Mouse (Mus musculus): ENCODE data around the gene Acadvl.
"Not testable (repeated sequence)": the region's sequence is repeated elsewhere in the genome, so short reads cannot be mapped to it uniquely, and the experiment has no call there.

Acadvl gene

GRCm38 (mm10) chr11:70016669-70017068 lies 1.5 kb upstream of the Acadvl start, which contains the start of gene Dlg4:
Dlg4 (plus strand) TSS chr11:70016942.
- no peak for TF ChIP-seq NANOG (IDR thresholded peaks at IDR 0.05; ENCODE audit: borderline replicate concordance, low read length)
- TF ChIP-seq CTCF (conservative IDR thresholded peaks at IDR 0.05; ENCODE audit: low read length), result no peak
- TF ChIP-seq POU5F1 (IDR thresholded peaks at IDR 0.05; ENCODE audit: borderline replicate concordance, low read length), result no peak
- Histone ChIP-seq H3K36me3 (ENCODE audit: insufficient read depth, low read length) (peaks cover 27% of the 10 kb centered on the region), H3K27me3 (ENCODE audit: insufficient read depth, low read length) (peaks cover 5% of the 10 kb centered on the region; the same call in 1 of the 2 replicates), H3K4me3 (replicated peaks; ENCODE audit: low read length) (no peak within 1 kb of the TSS), H3K9me3 (ENCODE audit: low read length) (no peaks in the 10 kb centered on the region), H3K4me1 (replicated peaks; ENCODE audit: low read depth, low read length) (peaks cover 72% of the 10 kb centered on the region)

GRCm38 (mm10) chr11:70016177-70016576 lies 966 bp upstream of the Acadvl start:
- not testable (repeated sequence) for H3K27me3 ChIP-seq (ENCODE audit: insufficient read depth, low read length); H3K9me3 ChIP-seq (ENCODE audit: low read length); H3K4me3 ChIP-seq (replicated peaks; ENCODE audit: low read length)
- peaks cover 32% of the 10 kb centered on the region for H3K36me3 ChIP-seq (ENCODE audit: insufficient read depth, low read length)
- peaks cover 77% of the 10 kb centered on the region for H3K4me1 ChIP-seq (replicated peaks; ENCODE audit: low read depth, low read length)

GRCm38 (mm10) chr11:70015677-70016076 lies 466 bp upstream of the Acadvl start:
- Histone ChIP-seq H3K4me1 (replicated peaks; ENCODE audit: low read depth, low read length) (peaks cover 79% of the 10 kb centered on the region), H3K9me3 (ENCODE audit: low read length) (no peaks in the 10 kb centered on the region), H3K4me3 (replicated peaks; ENCODE audit: low read length) (no peak overlapping the region), H3K27me3 (ENCODE audit: insufficient read depth, low read length) (peaks cover 5% of the 10 kb centered on the region; the same call in 1 of the 2 replicates), H3K36me3 (ENCODE audit: insufficient read depth, low read length) (peaks cover 37% of the 10 kb centered on the region)
- no peak for TF ChIP-seq POU5F1 (IDR thresholded peaks at IDR 0.05; ENCODE audit: borderline replicate concordance, low read length)
- TF ChIP-seq NANOG (IDR thresholded peaks at IDR 0.05; ENCODE audit: borderline replicate concordance, low read length), result no peak
- no peak for TF ChIP-seq CTCF (conservative IDR thresholded peaks at IDR 0.05; ENCODE audit: low read length)

- H3K4me3 ChIP-seq (replicated peaks; ENCODE audit: low read length), result no peak overlapping the region
- no peaks in the 10 kb centered on the region for H3K9me3 ChIP-seq (ENCODE audit: low read length)
- peaks cover 78% of the 10 kb centered on the region for H3K4me1 ChIP-seq (replicated peaks; ENCODE audit: low read depth, low read length)
- peaks cover 5% of the 10 kb centered on the region; the same call in 1 of the 2 replicates for H3K27me3 ChIP-seq (ENCODE audit: insufficient read depth, low read length)
- H3K36me3 ChIP-seq (ENCODE audit: insufficient read depth, low read length), result peaks cover 54% of the 10 kb centered on the region
- TF ChIP-seq CTCF (conservative IDR thresholded peaks at IDR 0.05; ENCODE audit: low read length), result no peak
- no peak for TF ChIP-seq NANOG (IDR thresholded peaks at IDR 0.05; ENCODE audit: borderline replicate concordance, low read length)
- TF ChIP-seq POU5F1 (IDR thresholded peaks at IDR 0.05; ENCODE audit: borderline replicate concordance, low read length), result no peak
Observed at GRCm38 (mm10) chr11:70014051-70014450, 1.2 kb downstream of the Acadvl start.

GRCm38 (mm10) chr11:70013408-70013807 lies 1.8 kb downstream of the Acadvl start:
- Histone ChIP-seq H3K36me3 (ENCODE audit: insufficient read depth, low read length) (peaks cover 60% of the 10 kb centered on the region), H3K4me1 (replicated peaks; ENCODE audit: low read depth, low read length) (peaks cover 78% of the 10 kb centered on the region), H3K9me3 (ENCODE audit: low read length) (no peaks in the 10 kb centered on the region), H3K27me3 (ENCODE audit: insufficient read depth, low read length) (peaks cover 5% of the 10 kb centered on the region; the same call in 1 of the 2 replicates), H3K4me3 (replicated peaks; ENCODE audit: low read length) (no peak overlapping the region)
- TF ChIP-seq NANOG (IDR thresholded peaks at IDR 0.05; ENCODE audit: borderline replicate concordance, low read length), result no peak
- no peak for TF ChIP-seq CTCF (conservative IDR thresholded peaks at IDR 0.05; ENCODE audit: low read length)
- TF ChIP-seq POU5F1 (IDR thresholded peaks at IDR 0.05; ENCODE audit: borderline replicate concordance, low read length), result no peak

GRCm38 (mm10) chr11:70012931-70013330 lies 2.3 kb downstream of the Acadvl start:
- peaks cover 5% of the 10 kb centered on the region; the same call in 1 of the 2 replicates for H3K27me3 ChIP-seq (ENCODE audit: insufficient read depth, low read length)
- no peak for TF ChIP-seq NANOG (IDR thresholded peaks at IDR 0.05; ENCODE audit: borderline replicate concordance, low read length)
- TF ChIP-seq POU5F1 (IDR thresholded peaks at IDR 0.05; ENCODE audit: borderline replicate concordance, low read length), result no peak
- no peak for TF ChIP-seq CTCF (conservative IDR thresholded peaks at IDR 0.05; ENCODE audit: low read length)
- H3K4me1 ChIP-seq (replicated peaks; ENCODE audit: low read depth, low read length), result peaks cover 80% of the 10 kb centered on the region

GRCm38 (mm10) chr11:70010961-70011360 lies 4.2 kb downstream of the Acadvl start:
- TF ChIP-seq POU5F1 (IDR thresholded peaks at IDR 0.05; ENCODE audit: borderline replicate concordance, low read length) (no peak), CTCF (conservative IDR thresholded peaks at IDR 0.05; ENCODE audit: low read length) (no peak), NANOG (IDR thresholded peaks at IDR 0.05; ENCODE audit: borderline replicate concordance, low read length) (no peak)
- Histone ChIP-seq H3K4me1 (replicated peaks; ENCODE audit: low read depth, low read length) (peaks cover 93% of the 10 kb centered on the region), H3K4me3 (replicated peaks; ENCODE audit: low read length) (no peak overlapping the region), H3K36me3 (ENCODE audit: insufficient read depth, low read length) (peaks cover 85% of the 10 kb centered on the region), H3K27me3 (ENCODE audit: insufficient read depth, low read length) (no peaks in the 10 kb centered on the region), H3K9me3 (ENCODE audit: low read length) (no peaks in the 10 kb centered on the region)

More at GRCm38 (mm10) chr11:70012931-70013330, 2.3 kb downstream of the Acadvl start:
- Histone ChIP-seq H3K36me3 (ENCODE audit: insufficient read depth, low read length) (peaks cover 65% of the 10 kb centered on the region), H3K4me3 (replicated peaks; ENCODE audit: low read length) (no peak overlapping the region), H3K9me3 (ENCODE audit: low read length) (no peaks in the 10 kb centered on the region)

GRCm38 (mm10) chr11:70010548-70010947 lies 4.7 kb downstream of the Acadvl start:
- peaks cover 87% of the 10 kb centered on the region for H3K36me3 ChIP-seq (ENCODE audit: insufficient read depth, low read length)
- TF ChIP-seq NANOG (IDR thresholded peaks at IDR 0.05; ENCODE audit: borderline replicate concordance, low read length), result no peak
- no peak for TF ChIP-seq CTCF (conservative IDR thresholded peaks at IDR 0.05; ENCODE audit: low read length)
- no peak for TF ChIP-seq POU5F1 (IDR thresholded peaks at IDR 0.05; ENCODE audit: borderline replicate concordance, low read length)
- H3K27me3 ChIP-seq (ENCODE audit: insufficient read depth, low read length), result no peaks in the 10 kb centered on the region
- peaks cover 94% of the 10 kb centered on the region for H3K4me1 ChIP-seq (replicated peaks; ENCODE audit: low read depth, low read length)
- H3K4me3 ChIP-seq (replicated peaks; ENCODE audit: low read length), result no peak overlapping the region
- H3K9me3 ChIP-seq (ENCODE audit: low read length), result no peaks in the 10 kb centered on the region

GRCm38 (mm10) chr11:70010033-70010432 lies 5.2 kb downstream of the Acadvl start:
- Histone ChIP-seq H3K27me3 (ENCODE audit: insufficient read depth, low read length) (no peaks in the 10 kb centered on the region), H3K4me3 (replicated peaks; ENCODE audit: low read length) (no peak overlapping the region), H3K9me3 (ENCODE audit: low read length) (no peaks in the 10 kb centered on the region), H3K4me1 (replicated peaks; ENCODE audit: low read depth, low read length) (peaks cover 95% of the 10 kb centered on the region), H3K36me3 (ENCODE audit: insufficient read depth, low read length) (peaks cover 92% of the 10 kb centered on the region)
- TF ChIP-seq NANOG (IDR thresholded peaks at IDR 0.05; ENCODE audit: borderline replicate concordance, low read length), result no peak
- TF ChIP-seq CTCF (conservative IDR thresholded peaks at IDR 0.05; ENCODE audit: low read length), result no peak
- no peak for TF ChIP-seq POU5F1 (IDR thresholded peaks at IDR 0.05; ENCODE audit: borderline replicate concordance, low read length)
